Mouse (Mus musculus): ENCODE data around the gene Agr2.

- TF ChIP-seq CTCF (IDR thresholded peaks at IDR 0.05; ENCODE audit: low read depth), result no peak
- TF ChIP-seq EP300 (IDR thresholded peaks at IDR 0.05; ENCODE audit: low read depth), result no peak
These were observed 48.0 kb downstream of the Agr2 start for GRCm38 (mm10) chr12:36040571-36041280.
